Mouse (Mus musculus): ENCODE data around the gene Nrgn. TPM values are rescaled to one million over a fixed set of nuclear protein-coding genes. Genes with fewer than 3 reads are reported as not detected.

The Nrgn gene
- total and polyA plus RNA-seq, 3 experiments = 4.0 to 27.2 (median 21.7) TPM

- Histone ChIP-seq H3K4me3 (no peak overlapping the region), H3K4me1 (ENCODE audit: control insufficient read depth, insufficient read depth, low read length) (peaks cover 1% of the 10 kb centered on the region), H3K27ac (no peak overlapping the region), H3K9ac (ENCODE audit: low read depth, low read length) (no peak overlapping the region), H3K79me2 (replicated peaks; ENCODE audit: control insufficient read depth, insufficient read depth, low read length) (no peaks in the 10 kb centered on the region), H3K36me3 (ENCODE audit: control insufficient read depth, insufficient read depth, low read length) (no peaks in the 10 kb centered on the region), H3K27me3 (ENCODE audit: control insufficient read depth, insufficient read depth, low read length) (no peaks in the 10 kb centered on the region)
- 73% methylated on average over 2 of the region's 2 CpGs for WGBS
- intact Hi-C loops (cut with DNase I) = no loop called here
- DNase-seq = no peak
- TF ChIP-seq POLR2A (IDR thresholded peaks at IDR 0.05; ENCODE audit: insufficient read depth, low read depth, low read length) (no peak), EP300 (IDR thresholded peaks at IDR 0.05; ENCODE audit: insufficient read depth, low read depth, low read length) (no peak), CTCF (IDR thresholded peaks at IDR 0.05) (no peak)
These were observed 39.3 kb upstream of the Nrgn start for GRCm38 (mm10) chr9:37592025-37592424.

DNA sequence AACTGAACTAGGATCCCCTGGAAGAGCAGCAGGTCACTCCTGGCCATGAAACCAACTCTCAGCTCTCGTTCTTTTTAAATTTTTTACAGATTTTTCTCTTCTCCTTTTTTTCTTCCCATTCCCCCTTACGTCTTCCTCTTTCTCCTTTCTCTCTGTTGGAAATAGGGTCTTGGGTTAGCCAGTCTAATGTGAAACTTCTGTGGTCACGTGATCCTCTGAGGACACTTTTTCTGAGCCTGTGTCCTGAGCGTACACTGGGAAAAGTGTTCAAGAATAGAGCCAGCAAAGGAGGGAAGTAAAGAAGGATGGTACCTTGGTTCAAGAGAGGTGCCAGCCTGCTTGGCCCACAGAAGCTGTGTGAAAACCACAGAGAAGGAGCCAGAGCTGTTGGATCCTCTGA, 37.7 kb upstream of the Nrgn start:
- 81% methylated on average over 4 of the region's 4 CpGs for WGBS
- H3K36me3 ChIP-seq (ENCODE audit: control insufficient read depth, insufficient read depth, low read length) = no peaks in the 10 kb centered on the region
- H3K27ac ChIP-seq = no peak overlapping the region
- no peak overlapping the region for H3K9ac ChIP-seq (ENCODE audit: low read depth, low read length)
- DNase-seq = no peak
- intact Hi-C loops (cut with DNase I) = no loop called here
- no peak overlapping the region for H3K4me3 ChIP-seq
- no peaks in the 10 kb centered on the region for H3K79me2 ChIP-seq (replicated peaks; ENCODE audit: control insufficient read depth, insufficient read depth, low read length)
- H3K27me3 ChIP-seq (ENCODE audit: control insufficient read depth, insufficient read depth, low read length) = no peaks in the 10 kb centered on the region
- TF ChIP-seq EP300 (IDR thresholded peaks at IDR 0.05; ENCODE audit: insufficient read depth, low read depth, low read length) = no peak
- no peak for TF ChIP-seq POLR2A (IDR thresholded peaks at IDR 0.05; ENCODE audit: insufficient read depth, low read depth, low read length)
- no peak for TF ChIP-seq CTCF (IDR thresholded peaks at IDR 0.05)
- peaks cover 1% of the 10 kb centered on the region for H3K4me1 ChIP-seq (ENCODE audit: control insufficient read depth, insufficient read depth, low read length)

DNA sequence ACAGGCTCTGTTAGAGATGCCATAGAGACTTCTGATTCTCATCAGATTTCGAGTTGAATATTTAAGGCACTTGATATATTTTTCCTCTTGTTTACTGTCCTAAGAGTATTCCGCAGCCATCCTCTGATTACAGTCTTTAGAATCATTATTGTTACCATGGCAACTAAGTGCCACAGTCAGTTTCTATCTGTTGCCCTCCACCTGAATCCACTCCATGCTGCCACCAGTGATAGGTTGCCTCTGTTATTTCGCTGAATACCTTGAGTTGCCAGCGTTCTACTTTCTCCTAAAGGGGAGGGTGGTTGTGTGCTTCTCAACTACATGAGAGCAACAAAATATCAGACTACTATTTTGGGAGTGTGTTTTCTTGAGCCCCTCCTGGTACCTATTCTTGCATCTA, 34.0 kb upstream of the Nrgn start:
- H3K27ac ChIP-seq = no peak overlapping the region
- H3K9ac ChIP-seq (ENCODE audit: low read depth, low read length) = no peak overlapping the region
- DNase-seq = no peak
- WGBS = 77% methylated on average over 4 of the region's 4 CpGs
- no peaks in the 10 kb centered on the region for H3K27me3 ChIP-seq (ENCODE audit: control insufficient read depth, insufficient read depth, low read length)
- no peaks in the 10 kb centered on the region for H3K4me1 ChIP-seq (ENCODE audit: control insufficient read depth, insufficient read depth, low read length)
- TF ChIP-seq CTCF (IDR thresholded peaks at IDR 0.05) (no peak), EP300 (IDR thresholded peaks at IDR 0.05; ENCODE audit: insufficient read depth, low read depth, low read length) (no peak), POLR2A (IDR thresholded peaks at IDR 0.05; ENCODE audit: insufficient read depth, low read depth, low read length) (no peak)
- H3K36me3 ChIP-seq (ENCODE audit: control insufficient read depth, insufficient read depth, low read length) = no peaks in the 10 kb centered on the region
- no peak overlapping the region for H3K4me3 ChIP-seq
- no peaks in the 10 kb centered on the region for H3K79me2 ChIP-seq (replicated peaks; ENCODE audit: control insufficient read depth, insufficient read depth, low read length)
- intact Hi-C loops (cut with DNase I) = no loop called here

DNA sequence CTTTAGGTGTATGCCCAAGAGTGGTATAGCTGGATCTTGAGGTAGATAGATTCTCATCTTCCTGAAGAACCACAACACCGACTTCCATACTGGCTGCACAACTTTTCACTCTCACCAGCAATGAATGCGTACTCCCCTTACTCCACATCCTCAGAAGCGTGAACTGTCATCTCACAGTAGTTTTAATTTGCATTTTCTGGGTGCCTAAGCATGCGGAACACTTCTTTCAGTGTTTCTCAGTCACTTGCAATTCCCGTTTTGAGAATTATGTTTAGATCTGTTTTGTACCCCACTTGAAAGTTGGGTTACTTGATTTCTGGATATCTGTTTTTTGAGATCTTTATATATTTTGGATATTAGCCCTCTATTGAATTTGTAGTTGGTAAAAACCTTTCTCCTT, 30.9 kb upstream of the Nrgn start:
- H3K4me3 ChIP-seq = no peak overlapping the region
- no peaks in the 10 kb centered on the region for H3K36me3 ChIP-seq (ENCODE audit: control insufficient read depth, insufficient read depth, low read length)
- no peak for TF ChIP-seq POLR2A (IDR thresholded peaks at IDR 0.05; ENCODE audit: insufficient read depth, low read depth, low read length)
- TF ChIP-seq CTCF (IDR thresholded peaks at IDR 0.05) = no peak
- no peak for TF ChIP-seq EP300 (IDR thresholded peaks at IDR 0.05; ENCODE audit: insufficient read depth, low read depth, low read length)
- H3K9ac ChIP-seq (ENCODE audit: low read depth, low read length) = no peak overlapping the region
- DNase-seq = no peak
- H3K4me1 ChIP-seq (ENCODE audit: control insufficient read depth, insufficient read depth, low read length) = no peaks in the 10 kb centered on the region
- WGBS = 85% methylated on average over 5 of the region's 5 CpGs
- H3K79me2 ChIP-seq (replicated peaks; ENCODE audit: control insufficient read depth, insufficient read depth, low read length) = no peaks in the 10 kb centered on the region
- intact Hi-C loops (cut with DNase I) = no loop called here
- H3K27ac ChIP-seq = no peak overlapping the region
- no peaks in the 10 kb centered on the region for H3K27me3 ChIP-seq (ENCODE audit: control insufficient read depth, insufficient read depth, low read length)

DNA sequence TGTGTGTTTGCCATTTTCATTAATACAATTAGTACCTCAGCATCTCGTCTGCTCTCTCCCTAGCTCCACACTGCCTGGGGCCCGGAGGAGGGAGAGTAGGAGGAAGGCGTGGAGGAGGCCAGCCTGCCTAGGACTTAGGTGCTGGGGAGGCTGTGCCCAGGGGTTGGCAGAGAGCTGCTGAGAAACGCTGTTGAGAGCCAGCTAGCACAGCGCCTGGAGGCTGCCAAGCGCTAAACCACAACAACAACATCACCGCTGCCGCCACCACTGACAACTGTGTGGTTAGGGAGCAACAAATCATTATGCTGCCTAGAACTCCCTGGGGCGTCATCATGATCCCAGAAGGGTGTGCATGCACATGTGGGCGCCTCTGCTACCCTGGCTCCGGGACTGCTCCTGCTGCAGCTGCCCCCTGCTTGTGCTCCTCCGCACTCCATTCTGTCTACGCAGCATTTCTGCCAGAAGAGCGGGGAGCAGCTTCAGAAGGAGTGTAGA, 23.8 kb upstream of the Nrgn start:
- intact Hi-C loops (cut with DNase I) = no loop called here

GRCm38 (mm10) chr9:37572204-37572876, 19.6 kb upstream of the Nrgn start:
- TF ChIP-seq POLR2A (IDR thresholded peaks at IDR 0.05; ENCODE audit: insufficient read depth, low read depth, low read length) (no peak), CTCF (IDR thresholded peaks at IDR 0.05) (no peak), EP300 (IDR thresholded peaks at IDR 0.05; ENCODE audit: insufficient read depth, low read depth, low read length) (no peak)
- no peaks in the 10 kb centered on the region for H3K27me3 ChIP-seq (ENCODE audit: control insufficient read depth, insufficient read depth, low read length)
- no peak overlapping the region for H3K9ac ChIP-seq (ENCODE audit: low read depth, low read length)
- intact Hi-C loops (cut with DNase I) = no loop called here
- no peaks in the 10 kb centered on the region for H3K79me2 ChIP-seq (replicated peaks; ENCODE audit: control insufficient read depth, insufficient read depth, low read length)
- no peak overlapping the region for H3K4me3 ChIP-seq
- WGBS = 35% methylated on average over 3 of the region's 3 CpGs
- no peaks in the 10 kb centered on the region for H3K36me3 ChIP-seq (ENCODE audit: control insufficient read depth, insufficient read depth, low read length)
- no peak overlapping the region for H3K27ac ChIP-seq
- peaks cover 6% of the 10 kb centered on the region for H3K4me1 ChIP-seq (ENCODE audit: control insufficient read depth, insufficient read depth, low read length)
- no peak for DNase-seq

More for the DNA sequence above, 23.8 kb upstream of the Nrgn start:
- no peak overlapping the region for H3K4me3 ChIP-seq
- H3K27me3 ChIP-seq (ENCODE audit: control insufficient read depth, insufficient read depth, low read length) = no peaks in the 10 kb centered on the region
- no peak for TF ChIP-seq EP300 (IDR thresholded peaks at IDR 0.05; ENCODE audit: insufficient read depth, low read depth, low read length)
- no peak for TF ChIP-seq CTCF (IDR thresholded peaks at IDR 0.05)
- no peak for TF ChIP-seq POLR2A (IDR thresholded peaks at IDR 0.05; ENCODE audit: insufficient read depth, low read depth, low read length)
- no peaks in the 10 kb centered on the region for H3K4me1 ChIP-seq (ENCODE audit: control insufficient read depth, insufficient read depth, low read length)
- no peak overlapping the region for H3K27ac ChIP-seq
- WGBS = 43% methylated on average over 14 of the region's 14 CpGs
- no peak overlapping the region for H3K9ac ChIP-seq (ENCODE audit: low read depth, low read length)
- H3K79me2 ChIP-seq (replicated peaks; ENCODE audit: control insufficient read depth, insufficient read depth, low read length) = no peaks in the 10 kb centered on the region
- no peaks in the 10 kb centered on the region for H3K36me3 ChIP-seq (ENCODE audit: control insufficient read depth, insufficient read depth, low read length)
- DNase-seq = peak in 1 of 2 experiments; percentile 15

Data from heart, adult 2 months (tissue).